Mouse (Mus musculus): ENCODE measurements around the gene Vill. TPM values are rescaled to one million over a fixed set of nuclear protein-coding genes. Genes with fewer than 3 reads are reported as not detected.

Gene Vill
- polyA plus RNA-seq, 1 experiment from 2014 or later, result 2.8 TPM

DNA sequence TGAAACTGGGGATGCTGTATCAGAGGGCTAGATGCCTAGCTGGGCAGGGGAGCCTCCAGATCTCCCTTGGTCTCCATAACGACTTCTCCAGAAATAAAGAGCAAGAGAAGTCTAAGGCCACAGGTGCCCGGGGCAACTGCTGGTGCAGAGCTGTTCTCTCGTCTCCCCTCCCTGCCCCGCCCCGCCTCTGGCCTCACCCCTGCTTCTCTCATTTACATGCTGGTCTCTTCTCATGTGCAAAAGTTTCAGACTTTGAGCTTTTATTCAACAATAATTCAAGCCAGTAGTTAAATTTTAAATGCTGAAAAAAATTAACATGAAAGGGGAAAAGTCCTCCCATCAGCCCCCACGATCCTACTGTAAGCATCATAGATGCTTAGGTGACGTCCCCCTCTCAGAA lies 30.8 kb upstream of the Vill start:
- H3K9ac ChIP-seq (replicated peaks; ENCODE audit: low read depth, low read length), result no peak overlapping the region
- no peak overlapping the region for H3K4me2 ChIP-seq (ENCODE audit: low read length)
- no peak overlapping the region for H3K4me3 ChIP-seq (replicated peaks; ENCODE audit: low read length)
- H3K4me1 ChIP-seq (replicated peaks; ENCODE audit: control insufficient read depth, insufficient read depth, low read length), result no peaks in the 10 kb centered on the region
- 67% methylated on average over 7 of the region's 7 CpGs for WGBS
- no peaks in the 10 kb centered on the region for H3K36me3 ChIP-seq (ENCODE audit: control insufficient read depth, insufficient read depth)
- no peaks in the 10 kb centered on the region for H3K27me3 ChIP-seq (replicated peaks; ENCODE audit: control insufficient read depth, insufficient read depth, low read length)
- H3K9me3 ChIP-seq (ENCODE audit: control insufficient read depth, low read length), result no peaks in the 10 kb centered on the region
- no peak for ATAC-seq
- H3K27ac ChIP-seq (ENCODE audit: low read length), result no peak overlapping the region

DNA sequence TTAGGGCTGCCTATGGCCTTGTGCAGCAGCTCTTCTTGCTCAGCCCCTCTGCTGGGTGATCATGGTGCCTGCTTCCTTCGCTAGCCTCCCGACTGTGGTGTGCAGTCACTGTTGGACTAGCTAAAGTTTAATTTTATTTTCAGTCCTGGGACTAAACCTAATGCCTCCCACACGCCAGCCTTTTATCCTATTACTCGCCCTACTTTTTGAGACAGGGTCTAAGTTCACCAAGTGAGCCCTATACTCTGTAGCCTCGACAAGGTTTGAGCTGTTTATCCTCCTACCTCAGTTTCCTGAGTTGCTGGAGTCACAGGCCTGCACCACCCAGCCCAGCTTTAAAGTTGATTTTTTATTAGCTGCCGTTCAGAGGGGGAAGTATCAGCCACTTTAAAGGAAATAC lies 27.3 kb upstream of the Vill start:
- no peak for ATAC-seq
- 87% methylated on average over 6 of the region's 6 CpGs for WGBS
- H3K27me3 ChIP-seq (replicated peaks; ENCODE audit: control insufficient read depth, insufficient read depth, low read length), result no peaks in the 10 kb centered on the region

DNA sequence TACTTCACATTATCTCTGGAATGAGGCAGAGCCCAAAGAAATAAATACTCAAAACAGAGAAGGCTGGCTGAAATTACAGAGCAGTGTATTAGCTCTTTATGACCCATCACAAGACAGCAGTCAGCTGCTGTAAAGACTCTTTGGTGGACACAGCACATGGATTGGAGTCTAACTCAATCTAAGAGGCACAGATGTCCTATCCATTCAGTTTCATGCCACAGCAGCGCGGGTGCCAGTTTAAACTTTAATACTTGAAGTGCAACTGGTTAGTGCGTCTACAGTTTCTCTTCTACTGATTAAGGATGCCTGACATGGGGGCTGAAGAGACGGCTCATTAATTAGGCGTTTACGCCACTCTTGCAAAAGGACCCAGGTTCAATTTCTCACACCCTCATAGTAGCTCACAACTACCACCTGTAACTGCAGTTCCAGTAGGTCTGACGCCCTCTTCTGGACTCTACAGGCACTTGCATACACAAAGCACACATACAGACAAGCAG lies 26.7 kb upstream of the Vill start:
- ATAC-seq, result no peak
- Histone ChIP-seq H3K4me1 (replicated peaks; ENCODE audit: control insufficient read depth, insufficient read depth, low read length) (no peaks in the 10 kb centered on the region), H3K27ac (ENCODE audit: low read length) (no peak overlapping the region), H3K9me3 (ENCODE audit: control insufficient read depth, low read length) (no peaks in the 10 kb centered on the region), H3K9ac (replicated peaks; ENCODE audit: low read depth, low read length) (no peak overlapping the region), H3K4me2 (ENCODE audit: low read length) (no peak overlapping the region), H3K4me3 (replicated peaks; ENCODE audit: low read length) (no peak overlapping the region), H3K27me3 (replicated peaks; ENCODE audit: control insufficient read depth, insufficient read depth, low read length) (no peaks in the 10 kb centered on the region), H3K36me3 (ENCODE audit: control insufficient read depth, insufficient read depth) (no peaks in the 10 kb centered on the region)
- WGBS, result 75% methylated on average over 7 of the region's 7 CpGs

More for the DNA sequence above, 27.3 kb upstream of the Vill start:
- Histone ChIP-seq H3K4me1 (replicated peaks; ENCODE audit: control insufficient read depth, insufficient read depth, low read length) (no peaks in the 10 kb centered on the region), H3K27ac (ENCODE audit: low read length) (no peak overlapping the region), H3K4me3 (replicated peaks; ENCODE audit: low read length) (no peak overlapping the region), H3K9me3 (ENCODE audit: control insufficient read depth, low read length) (no peaks in the 10 kb centered on the region), H3K36me3 (ENCODE audit: control insufficient read depth, insufficient read depth) (no peaks in the 10 kb centered on the region), H3K9ac (replicated peaks; ENCODE audit: low read depth, low read length) (no peak overlapping the region), H3K4me2 (ENCODE audit: low read length) (no peak overlapping the region)

DNA sequence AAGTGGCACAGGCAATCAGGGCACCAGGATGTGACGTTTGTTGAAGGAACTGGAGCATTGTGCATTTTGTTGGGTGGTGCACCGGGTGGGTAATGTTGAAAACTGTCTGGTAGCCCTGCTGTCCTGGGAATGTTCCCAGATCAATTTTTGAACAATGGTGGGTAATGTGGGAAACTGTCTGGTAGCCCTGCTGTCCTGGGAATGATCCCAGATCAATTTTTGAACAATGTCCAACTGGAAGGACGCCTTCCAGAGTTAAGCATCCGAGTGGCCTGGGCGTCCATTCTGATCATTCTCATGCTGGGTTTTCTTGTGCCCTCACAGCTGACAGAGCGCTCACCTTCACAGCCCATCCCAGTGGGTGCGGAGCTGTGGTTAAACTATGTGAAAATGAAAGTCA lies 25.2 kb upstream of the Vill start:
- Histone ChIP-seq H3K4me2 (ENCODE audit: low read length) (no peak overlapping the region), H3K27ac (ENCODE audit: low read length) (no peak overlapping the region), H3K4me1 (replicated peaks; ENCODE audit: control insufficient read depth, insufficient read depth, low read length) (peaks cover 3% of the 10 kb centered on the region), H3K4me3 (replicated peaks; ENCODE audit: low read length) (no peak overlapping the region), H3K36me3 (ENCODE audit: control insufficient read depth, insufficient read depth) (no peaks in the 10 kb centered on the region), H3K27me3 (replicated peaks; ENCODE audit: control insufficient read depth, insufficient read depth, low read length) (no peaks in the 10 kb centered on the region), H3K9me3 (ENCODE audit: control insufficient read depth, low read length) (no peaks in the 10 kb centered on the region), H3K9ac (replicated peaks; ENCODE audit: low read depth, low read length) (no peak overlapping the region)
- ATAC-seq, result no peak
- WGBS, result 82% methylated on average over 7 of the region's 7 CpGs

DNA sequence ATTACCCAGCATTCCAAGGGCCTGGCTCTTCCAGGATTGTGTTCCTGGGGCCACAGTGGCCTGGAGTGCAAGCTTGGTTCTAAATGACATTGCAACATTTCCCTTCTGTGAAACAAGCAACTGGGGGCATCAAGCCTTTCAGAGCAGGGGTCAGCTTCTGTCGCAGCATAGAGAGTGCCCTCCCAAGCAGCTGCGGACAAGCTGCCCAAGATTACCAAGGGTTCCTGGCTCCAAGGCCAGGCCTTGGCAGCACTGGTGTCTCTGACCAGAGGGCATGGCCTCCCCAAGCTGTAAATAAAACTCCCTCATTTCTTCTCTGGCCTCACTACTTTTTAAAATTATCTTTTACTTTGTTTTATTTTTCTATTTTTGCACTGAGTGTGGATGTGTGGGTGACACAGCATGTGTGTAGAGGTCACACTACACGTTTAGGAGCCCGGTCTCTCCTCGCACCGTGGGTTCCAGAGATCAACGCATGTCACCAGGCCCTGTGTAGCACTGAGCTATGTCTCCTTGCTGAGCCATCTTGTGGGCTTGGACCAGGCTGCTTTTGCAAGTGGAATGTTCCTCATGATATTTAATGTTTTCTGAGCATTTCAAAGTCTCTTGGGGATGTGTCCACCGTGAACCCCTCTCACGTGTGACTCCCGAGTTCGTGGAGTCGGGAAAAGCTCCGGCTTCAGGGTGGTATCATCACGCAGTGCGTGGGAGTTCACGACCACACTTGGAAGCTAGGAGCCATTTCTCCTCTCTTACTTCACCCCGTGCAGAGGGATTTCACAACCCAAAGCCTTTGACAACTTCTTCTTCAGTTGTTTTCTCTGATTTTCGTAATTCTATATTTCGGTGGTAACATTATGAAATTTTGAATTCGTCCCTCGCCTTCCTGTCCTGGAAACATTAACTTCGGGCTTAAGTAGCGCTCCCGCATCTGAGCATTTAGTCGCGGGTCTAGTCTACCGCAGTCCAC lies 24.1 kb upstream of the Vill start:
- 97% methylated on average over 27 of the region's 27 CpGs for WGBS
- Histone ChIP-seq H3K27me3 (replicated peaks; ENCODE audit: control insufficient read depth, insufficient read depth, low read length) (no peaks in the 10 kb centered on the region), H3K4me1 (replicated peaks; ENCODE audit: control insufficient read depth, insufficient read depth, low read length) (peaks cover 12% of the 10 kb centered on the region), H3K27ac (ENCODE audit: low read length) (no peak overlapping the region), H3K9me3 (ENCODE audit: control insufficient read depth, low read length) (no peaks in the 10 kb centered on the region), H3K36me3 (ENCODE audit: control insufficient read depth, insufficient read depth) (no peaks in the 10 kb centered on the region), H3K9ac (replicated peaks; ENCODE audit: low read depth, low read length) (no peak overlapping the region), H3K4me3 (replicated peaks; ENCODE audit: low read length) (no peak overlapping the region), H3K4me2 (ENCODE audit: low read length) (no peak overlapping the region)
- no peak for ATAC-seq

DNA sequence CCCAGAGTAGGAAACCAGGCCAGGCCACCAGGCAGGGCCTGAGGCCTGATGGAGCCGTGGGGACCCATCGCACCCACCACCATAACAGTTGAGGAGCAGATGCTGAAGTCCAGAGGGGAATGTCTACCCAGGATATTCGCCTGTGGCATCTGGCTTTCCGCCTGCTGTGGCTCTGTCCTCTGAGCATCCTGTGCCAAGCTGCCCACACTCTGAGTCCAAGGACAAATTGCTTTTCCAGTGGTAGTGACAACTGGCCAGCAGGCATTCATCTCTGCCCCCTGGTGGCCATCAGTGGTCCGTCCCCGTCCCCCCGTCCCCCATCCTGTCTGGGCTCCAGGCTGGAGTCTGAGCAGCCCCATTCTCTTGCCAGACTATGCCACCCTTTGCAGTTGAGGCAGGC lies 23.0 kb upstream of the Vill start:
- Histone ChIP-seq H3K4me1 (replicated peaks; ENCODE audit: control insufficient read depth, insufficient read depth, low read length) (peaks cover 22% of the 10 kb centered on the region), H3K4me2 (ENCODE audit: low read length) (no peak overlapping the region), H3K4me3 (replicated peaks; ENCODE audit: low read length) (no peak overlapping the region), H3K27me3 (replicated peaks; ENCODE audit: control insufficient read depth, insufficient read depth, low read length) (no peaks in the 10 kb centered on the region), H3K9me3 (ENCODE audit: control insufficient read depth, low read length) (no peaks in the 10 kb centered on the region), H3K27ac (ENCODE audit: low read length) (no peak overlapping the region), H3K9ac (replicated peaks; ENCODE audit: low read depth, low read length) (no peak overlapping the region), H3K36me3 (ENCODE audit: control insufficient read depth, insufficient read depth) (no peaks in the 10 kb centered on the region)
- 54% methylated on average over 7 of the region's 7 CpGs for WGBS
- peak; percentile 32; the same call in 1 of the 2 replicates for ATAC-seq

DNA sequence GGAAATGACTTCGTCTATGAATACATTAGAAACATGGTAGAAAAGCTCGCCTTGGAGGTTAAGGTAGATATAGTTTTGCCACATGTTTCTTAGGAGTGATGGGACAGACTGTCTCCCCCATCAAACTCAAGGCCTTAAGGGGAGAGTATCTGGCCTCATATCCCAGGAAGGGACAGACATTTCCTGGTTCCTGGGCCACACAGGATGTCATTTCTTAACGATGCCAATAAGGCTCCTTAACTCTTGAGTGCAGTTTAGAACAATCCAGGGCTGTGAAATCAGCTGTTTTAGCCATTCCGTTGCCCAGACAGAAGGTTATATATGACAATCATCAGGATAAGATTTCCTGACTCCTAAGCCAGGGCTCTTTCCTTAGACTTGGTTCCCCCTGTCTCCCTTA lies 21.5 kb upstream of the Vill start:
- H3K36me3 ChIP-seq (ENCODE audit: control insufficient read depth, insufficient read depth), result no peaks in the 10 kb centered on the region
- H3K27me3 ChIP-seq (replicated peaks; ENCODE audit: control insufficient read depth, insufficient read depth, low read length), result no peaks in the 10 kb centered on the region
- no peak for ATAC-seq
- peaks cover 32% of the 10 kb centered on the region for H3K4me1 ChIP-seq (replicated peaks; ENCODE audit: control insufficient read depth, insufficient read depth, low read length)
- H3K9me3 ChIP-seq (ENCODE audit: control insufficient read depth, low read length), result no peaks in the 10 kb centered on the region
- H3K4me3 ChIP-seq (replicated peaks; ENCODE audit: low read length), result no peak overlapping the region
- H3K9ac ChIP-seq (replicated peaks; ENCODE audit: low read depth, low read length), result no peak overlapping the region
- H3K27ac ChIP-seq (ENCODE audit: low read length), result no peak overlapping the region
- H3K4me2 ChIP-seq (ENCODE audit: low read length), result no peak overlapping the region
- 90% methylated on average over 4 of the region's 4 CpGs for WGBS

DNA sequence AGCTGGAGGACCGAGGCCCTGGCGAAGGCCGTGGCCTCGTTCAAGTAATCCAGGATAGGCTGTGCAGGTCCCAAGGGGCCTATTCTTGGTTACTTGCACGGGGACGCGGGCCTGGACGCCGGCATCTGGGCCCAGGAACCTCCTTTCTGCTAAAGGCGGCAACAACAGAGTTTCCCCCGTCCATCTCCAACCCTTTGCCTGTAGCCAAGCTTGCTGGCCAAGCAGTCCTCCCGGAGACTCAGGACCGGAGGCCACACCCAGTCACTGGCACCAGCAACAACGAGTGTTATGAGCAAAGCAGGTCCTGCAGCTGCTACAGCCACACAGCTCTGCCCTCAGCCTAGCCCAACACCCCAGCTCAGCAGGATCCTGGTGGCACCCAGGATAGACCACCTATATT lies 20.8 kb upstream of the Vill start:
- no peak overlapping the region for H3K4me3 ChIP-seq (replicated peaks; ENCODE audit: low read length)
- no peaks in the 10 kb centered on the region for H3K36me3 ChIP-seq (ENCODE audit: control insufficient read depth, insufficient read depth)
- peaks cover 37% of the 10 kb centered on the region for H3K4me1 ChIP-seq (replicated peaks; ENCODE audit: control insufficient read depth, insufficient read depth, low read length)
- no peak overlapping the region for H3K4me2 ChIP-seq (ENCODE audit: low read length)
- H3K27ac ChIP-seq (ENCODE audit: low read length), result no peak overlapping the region
- no peak overlapping the region for H3K9ac ChIP-seq (replicated peaks; ENCODE audit: low read depth, low read length)
- no peaks in the 10 kb centered on the region for H3K27me3 ChIP-seq (replicated peaks; ENCODE audit: control insufficient read depth, insufficient read depth, low read length)
- 83% methylated on average over 14 of the region's 14 CpGs for WGBS
- no peak for ATAC-seq
- no peaks in the 10 kb centered on the region for H3K9me3 ChIP-seq (ENCODE audit: control insufficient read depth, low read length)

DNA sequence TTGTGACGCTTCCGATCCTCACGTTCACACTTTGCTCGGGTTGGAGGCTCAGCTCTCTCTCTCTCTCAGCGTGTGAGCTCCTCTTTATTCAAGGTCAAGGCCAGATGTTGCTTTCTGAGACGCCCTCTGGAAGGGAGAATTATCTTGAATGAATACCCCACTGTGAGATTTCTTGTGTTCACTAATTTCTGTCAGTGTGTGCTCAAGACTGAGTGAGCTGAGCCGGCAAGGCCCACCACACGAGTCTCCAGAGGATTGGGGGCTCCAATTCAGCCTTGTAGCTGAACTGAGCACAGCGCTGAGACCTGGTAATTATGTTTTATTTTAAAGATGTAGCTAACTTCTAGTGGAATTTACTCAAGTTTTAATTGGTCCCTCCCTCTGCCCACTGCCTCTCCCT lies 20.0 kb upstream of the Vill start:
- no peak for ATAC-seq
- Histone ChIP-seq H3K9me3 (ENCODE audit: control insufficient read depth, low read length) (no peaks in the 10 kb centered on the region), H3K36me3 (ENCODE audit: control insufficient read depth, insufficient read depth) (no peaks in the 10 kb centered on the region), H3K4me2 (ENCODE audit: low read length) (no peak overlapping the region), H3K27ac (ENCODE audit: low read length) (no peak overlapping the region), H3K27me3 (replicated peaks; ENCODE audit: control insufficient read depth, insufficient read depth, low read length) (no peaks in the 10 kb centered on the region), H3K4me1 (replicated peaks; ENCODE audit: control insufficient read depth, insufficient read depth, low read length) (peaks cover 44% of the 10 kb centered on the region), H3K4me3 (replicated peaks; ENCODE audit: low read length) (no peak overlapping the region), H3K9ac (replicated peaks; ENCODE audit: low read depth, low read length) (no peak overlapping the region)
- WGBS, result 29% methylated on average over 9 of the region's 9 CpGs
